Mouse (Mus musculus): ENCODE results near the gene Runx1. TPM values are rescaled to one million over a fixed set of nuclear protein-coding genes. Genes with fewer than 3 reads are reported as not detected.

Runx1 gene
- polyA plus RNA-seq, 1 experiment: 2.2 TPM

DNA sequence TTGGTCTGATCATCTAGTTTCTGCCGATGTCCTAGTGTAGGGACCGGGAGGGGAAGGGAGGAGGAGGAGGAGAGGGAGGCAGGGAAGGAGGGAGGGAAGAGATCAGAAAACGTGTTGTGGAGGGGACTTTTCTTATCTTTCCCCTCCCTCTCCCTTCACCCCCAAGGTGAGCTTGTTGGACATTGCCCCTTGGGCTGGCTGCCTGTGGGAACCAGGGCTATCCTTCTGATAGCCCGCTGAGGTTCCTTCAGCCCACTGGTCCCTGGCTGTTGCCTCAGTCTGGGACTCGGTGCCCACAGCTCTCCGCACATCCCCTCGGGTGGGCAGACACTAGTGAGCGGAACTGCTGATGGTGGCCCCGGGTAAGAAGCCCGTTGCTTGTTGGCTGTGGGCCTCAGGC, 181.6 kb downstream of the Runx1 start:
- H3K27me3 ChIP-seq (replicated peaks; ENCODE audit: control insufficient read depth, insufficient read depth, low read length): no peaks in the 10 kb centered on the region
- H3K27ac ChIP-seq (ENCODE audit: insufficient read depth, low read depth, low read length): no peak overlapping the region
- H3K36me3 ChIP-seq (ENCODE audit: control insufficient read depth, insufficient read depth, low read length): no peaks in the 10 kb centered on the region
- TF ChIP-seq CTCF (conservative IDR thresholded peaks at IDR 0.05; ENCODE audit: insufficient read depth, insufficient read length, low read depth, low read length) (no peak), POLR2A (IDR thresholded peaks at IDR 0.05; ENCODE audit: low read depth, low read length) (no peak)
- WGBS: 58% methylated on average over 10 of the region's 10 CpGs
- DNase-seq: no peak
- no peak overlapping the region for H3K4me3 ChIP-seq (ENCODE audit: insufficient read depth, low read depth, low read length)
- H3K4me1 ChIP-seq (ENCODE audit: control insufficient read depth, insufficient read depth, low read length): no peaks in the 10 kb centered on the region

DNA sequence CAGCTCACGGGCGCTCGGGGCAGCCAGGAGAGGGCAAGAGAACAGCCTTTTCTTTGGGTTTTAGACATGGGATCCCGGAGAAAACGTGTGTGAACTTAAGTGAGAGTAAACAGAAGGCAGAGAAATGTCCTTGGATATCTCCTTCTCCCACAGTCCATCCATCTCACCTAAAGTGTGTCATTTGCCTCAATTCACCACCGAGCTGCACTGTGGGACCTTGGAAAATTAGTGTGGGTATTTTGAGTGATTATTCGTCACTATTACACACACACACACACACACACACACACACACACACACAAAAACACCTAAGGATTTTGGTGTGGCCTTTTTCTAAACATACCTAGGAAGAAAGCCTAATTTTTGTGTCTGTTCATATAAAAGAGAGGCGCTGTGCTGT, 183.7 kb downstream of the Runx1 start:
- TF ChIP-seq POLR2A (IDR thresholded peaks at IDR 0.05; ENCODE audit: low read depth, low read length) (no peak), CTCF (conservative IDR thresholded peaks at IDR 0.05; ENCODE audit: insufficient read depth, insufficient read length, low read depth, low read length) (no peak)
- Histone ChIP-seq H3K27ac (ENCODE audit: insufficient read depth, low read depth, low read length) (no peak overlapping the region), H3K27me3 (replicated peaks; ENCODE audit: control insufficient read depth, insufficient read depth, low read length) (no peaks in the 10 kb centered on the region), H3K36me3 (ENCODE audit: control insufficient read depth, insufficient read depth, low read length) (no peaks in the 10 kb centered on the region), H3K4me1 (ENCODE audit: control insufficient read depth, insufficient read depth, low read length) (no peaks in the 10 kb centered on the region), H3K4me3 (ENCODE audit: insufficient read depth, low read depth, low read length) (no peak overlapping the region)
- WGBS: 85% methylated on average over 8 of the region's 8 CpGs
- no peak for DNase-seq

DNA sequence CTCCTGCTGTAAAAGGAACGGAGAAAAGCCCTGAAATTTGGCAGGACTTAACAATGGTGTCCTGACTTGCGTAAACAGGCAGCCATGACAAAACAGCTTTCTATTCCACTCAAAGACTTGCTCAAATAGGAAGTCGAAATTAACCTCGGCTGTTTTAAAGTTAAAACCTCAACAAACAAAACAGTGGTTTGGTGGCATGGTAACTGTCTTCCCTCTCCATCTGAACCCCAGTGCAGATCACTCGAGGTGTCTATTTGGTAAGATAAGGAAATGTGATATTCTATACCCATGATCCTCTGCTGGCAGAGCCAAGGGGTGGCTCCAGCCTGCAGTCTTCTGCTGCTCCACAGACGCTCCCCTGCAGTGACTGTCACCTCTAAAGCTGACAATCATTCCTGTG, 184.9 kb downstream of the Runx1 start:
- TF ChIP-seq POLR2A (IDR thresholded peaks at IDR 0.05; ENCODE audit: low read depth, low read length): no peak
- no peak for TF ChIP-seq CTCF (conservative IDR thresholded peaks at IDR 0.05; ENCODE audit: insufficient read depth, insufficient read length, low read depth, low read length)
- 69% methylated on average over 6 of the region's 6 CpGs for WGBS
- Histone ChIP-seq H3K4me3 (ENCODE audit: insufficient read depth, low read depth, low read length) (no peak overlapping the region), H3K27ac (ENCODE audit: insufficient read depth, low read depth, low read length) (no peak overlapping the region), H3K4me1 (ENCODE audit: control insufficient read depth, insufficient read depth, low read length) (no peaks in the 10 kb centered on the region), H3K36me3 (ENCODE audit: control insufficient read depth, insufficient read depth, low read length) (no peaks in the 10 kb centered on the region), H3K27me3 (replicated peaks; ENCODE audit: control insufficient read depth, insufficient read depth, low read length) (no peaks in the 10 kb centered on the region)
- no peak for DNase-seq

DNA sequence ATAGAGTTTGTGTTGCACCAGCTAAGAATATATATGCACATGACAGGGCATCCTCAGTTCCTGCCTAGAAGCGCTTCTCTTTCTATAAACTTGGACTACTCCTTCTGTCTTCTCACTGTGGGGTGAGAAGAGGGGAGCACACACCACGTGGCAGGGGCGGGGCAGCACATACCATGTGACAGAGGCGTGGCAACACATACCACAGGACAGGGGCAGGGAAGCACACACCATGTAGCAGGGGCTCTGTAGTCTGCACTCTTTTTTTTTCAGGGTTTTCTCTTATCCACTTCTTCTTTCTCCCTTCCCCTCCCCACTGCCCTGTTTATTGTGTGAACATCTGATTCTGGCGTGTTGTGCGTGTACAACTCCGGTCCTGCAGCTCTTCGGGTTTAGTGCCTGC, 186.9 kb downstream of the Runx1 start:
- Histone ChIP-seq H3K4me1 (ENCODE audit: control insufficient read depth, insufficient read depth, low read length) (no peaks in the 10 kb centered on the region), H3K27ac (ENCODE audit: insufficient read depth, low read depth, low read length) (no peak overlapping the region), H3K36me3 (ENCODE audit: control insufficient read depth, insufficient read depth, low read length) (no peaks in the 10 kb centered on the region), H3K4me3 (ENCODE audit: insufficient read depth, low read depth, low read length) (no peak overlapping the region), H3K27me3 (replicated peaks; ENCODE audit: control insufficient read depth, insufficient read depth, low read length) (no peaks in the 10 kb centered on the region)
- 80% methylated on average over 8 of the region's 8 CpGs for WGBS
- DNase-seq: no peak
- TF ChIP-seq POLR2A (IDR thresholded peaks at IDR 0.05; ENCODE audit: low read depth, low read length) (no peak), CTCF (conservative IDR thresholded peaks at IDR 0.05; ENCODE audit: insufficient read depth, insufficient read length, low read depth, low read length) (no peak)

DNA sequence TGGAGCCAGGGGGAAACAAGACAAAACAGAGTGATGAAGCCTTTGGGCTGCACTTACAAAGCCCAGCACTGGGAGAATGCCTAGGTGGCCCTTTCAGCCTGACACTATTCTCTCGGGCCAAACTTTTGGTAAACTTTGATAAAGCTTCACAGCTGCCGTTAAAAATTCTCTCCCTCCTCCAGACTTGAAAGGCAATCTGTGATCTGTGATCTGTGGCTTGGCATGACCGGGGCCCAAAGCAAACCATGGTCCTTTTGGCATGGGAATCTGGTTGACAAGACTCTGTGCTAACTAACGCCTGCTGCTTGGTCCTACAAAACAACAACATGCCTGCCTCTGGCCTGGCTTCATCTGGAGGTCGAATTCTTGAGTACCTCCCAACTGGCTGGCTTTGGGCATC, 188.9 kb downstream of the Runx1 start:
- DNase-seq: no peak
- Histone ChIP-seq H3K36me3 (ENCODE audit: control insufficient read depth, insufficient read depth, low read length) (no peaks in the 10 kb centered on the region), H3K4me1 (ENCODE audit: control insufficient read depth, insufficient read depth, low read length) (no peaks in the 10 kb centered on the region), H3K27ac (ENCODE audit: insufficient read depth, low read depth, low read length) (no peak overlapping the region), H3K27me3 (replicated peaks; ENCODE audit: control insufficient read depth, insufficient read depth, low read length) (no peaks in the 10 kb centered on the region), H3K4me3 (ENCODE audit: insufficient read depth, low read depth, low read length) (no peak overlapping the region)
- no peak for TF ChIP-seq CTCF (conservative IDR thresholded peaks at IDR 0.05; ENCODE audit: insufficient read depth, insufficient read length, low read depth, low read length)
- TF ChIP-seq POLR2A (IDR thresholded peaks at IDR 0.05; ENCODE audit: low read depth, low read length): no peak
- WGBS: 66% methylated on average over 5 of the region's 5 CpGs

DNA sequence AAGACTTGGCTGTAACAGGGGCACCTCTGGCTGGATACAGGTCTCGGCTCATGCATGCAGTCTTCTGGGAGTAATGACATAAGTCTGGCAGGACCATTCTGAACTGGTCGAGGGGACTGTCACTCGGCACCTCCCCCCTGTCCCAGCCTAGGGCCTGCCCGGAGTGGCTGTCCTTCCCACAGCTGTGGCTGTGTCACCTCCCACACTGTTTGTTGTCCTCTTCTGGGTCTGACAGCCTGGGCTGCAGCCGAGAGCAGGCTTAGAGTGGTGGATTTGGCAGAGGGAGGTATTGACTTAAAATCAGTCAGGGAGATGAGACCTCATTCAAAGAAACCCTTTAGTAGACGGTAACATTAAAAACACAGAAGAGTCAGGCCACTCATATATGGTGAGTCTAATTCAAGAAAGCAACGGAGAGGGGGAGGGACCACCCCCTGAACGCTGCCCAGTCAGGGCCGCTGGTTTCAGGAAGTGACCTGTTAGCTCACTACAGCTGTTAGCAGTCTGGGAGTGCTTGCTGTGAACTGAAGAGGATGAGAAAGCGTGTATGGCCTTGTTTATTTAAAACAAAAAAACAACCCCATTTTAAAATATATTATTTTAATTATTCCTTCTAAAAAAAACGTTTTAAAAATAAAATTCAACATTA, 193.7 kb downstream of the Runx1 start:
- 29% methylated on average over 11 of the region's 11 CpGs for WGBS
- Histone ChIP-seq H3K36me3 (ENCODE audit: control insufficient read depth, insufficient read depth, low read length) (no peaks in the 10 kb centered on the region), H3K4me1 (ENCODE audit: control insufficient read depth, insufficient read depth, low read length) (no peaks in the 10 kb centered on the region), H3K4me3 (ENCODE audit: insufficient read depth, low read depth, low read length) (no peak overlapping the region), H3K27me3 (replicated peaks; ENCODE audit: control insufficient read depth, insufficient read depth, low read length) (no peaks in the 10 kb centered on the region), H3K27ac (ENCODE audit: insufficient read depth, low read depth, low read length) (no peak overlapping the region)
- no peak for DNase-seq
- TF ChIP-seq CTCF (conservative IDR thresholded peaks at IDR 0.05; ENCODE audit: insufficient read depth, insufficient read length, low read depth, low read length): no peak
- no peak for TF ChIP-seq POLR2A (IDR thresholded peaks at IDR 0.05; ENCODE audit: low read depth, low read length)

DNA sequence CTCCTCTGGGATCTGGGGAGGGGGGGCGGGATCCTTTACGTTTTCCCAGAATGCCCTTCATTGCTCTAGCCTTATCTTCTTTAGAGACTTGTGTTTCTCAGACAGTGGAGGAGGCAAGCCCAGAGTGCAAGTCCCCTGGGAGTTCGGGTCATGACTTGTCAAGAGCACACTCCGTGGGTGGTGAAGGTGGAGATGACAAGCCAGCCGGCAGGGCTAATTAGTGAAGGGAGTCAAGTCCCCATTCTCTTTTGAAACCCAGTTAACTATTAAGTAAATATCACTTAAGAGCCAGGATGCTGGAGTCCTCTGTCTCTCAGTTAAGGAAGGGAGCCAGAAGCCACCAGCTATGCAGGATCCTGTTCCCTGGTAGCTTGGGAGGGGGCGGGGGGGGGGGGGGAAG, 194.3 kb downstream of the Runx1 start:
- Histone ChIP-seq H3K4me3 (ENCODE audit: insufficient read depth, low read depth, low read length) (no peak overlapping the region), H3K36me3 (ENCODE audit: control insufficient read depth, insufficient read depth, low read length) (no peaks in the 10 kb centered on the region), H3K4me1 (ENCODE audit: control insufficient read depth, insufficient read depth, low read length) (no peaks in the 10 kb centered on the region), H3K27me3 (replicated peaks; ENCODE audit: control insufficient read depth, insufficient read depth, low read length) (no peaks in the 10 kb centered on the region), H3K27ac (ENCODE audit: insufficient read depth, low read depth, low read length) (no peak overlapping the region)
- DNase-seq: no peak
- 19% methylated on average over 6 of the region's 6 CpGs for WGBS
- TF ChIP-seq CTCF (conservative IDR thresholded peaks at IDR 0.05; ENCODE audit: insufficient read depth, insufficient read length, low read depth, low read length) (no peak), POLR2A (IDR thresholded peaks at IDR 0.05; ENCODE audit: low read depth, low read length) (no peak)

Measured in kidney, adult 2 months (tissue).